Mouse (Mus musculus): ENCODE results near the gene Spint2.
A peak's percentile ranks its signal among the peaks of the same experiment; 100 is the strongest.

- TF ChIP-seq CTCF (IDR thresholded peaks at IDR 0.05; ENCODE audit: low read depth): peak; percentile 61
- TF ChIP-seq EP300 (IDR thresholded peaks at IDR 0.05; ENCODE audit: low read depth): no peak
Measured at GRCm38 (mm10) chr7:29288942-29289638, 7.4 kb upstream of the Spint2 start, which contains the start of gene Ppp1r14a.
